Mouse (Mus musculus) hindbrain, embryonic 10.5 days (tissue): Measurements from ENCODE around the gene 6430628N08Rik. TPM values are rescaled to one million over a fixed set of nuclear protein-coding genes. Genes with fewer than 3 reads are reported as not detected.

ENCODE experiments used
- DNase-seq: peaks from one replicate; pipeline ENCODE4 v3.0.0-alpha.2; 2017; ENCODE audit warnings: low spot score
- H3K27ac ChIP-seq: fragments of 300-500 bp; sonication (generic); 2 replicates; pipeline ENCODE4 v1.5.1; 2016; ENCODE audit warnings: mild to moderate bottlenecking, moderate library complexity
- H3K27me3 ChIP-seq: fragments of 300-500 bp; sonication (generic); 2 replicates; pipeline ENCODE4 v1.6.1; 2016; ENCODE audit warnings: mild to moderate bottlenecking; ENCODE audit not compliant: poor library complexity, insufficient read depth, severe bottlenecking
- H3K36me3 ChIP-seq: fragments of 300-500 bp; sonication (generic); 2 replicates; pipeline ENCODE4 v1.6.1; 2016; ENCODE audit warnings: mild to moderate bottlenecking, moderate library complexity
- H3K4me1 ChIP-seq: fragments of 300-500 bp; sonication (generic); replicated peaks from 2 replicates; pipeline ENCODE4 v1.6.1; 2016; ENCODE audit warnings: mild to moderate bottlenecking
- H3K4me3 ChIP-seq: fragments of 300-500 bp; sonication (generic); 2 replicates; pipeline ENCODE4 v1.5.1; 2016; ENCODE audit warnings: mild to moderate bottlenecking, moderate library complexity
- H3K9me3 ChIP-seq: fragments of 300-500 bp; sonication (generic); 2 replicates; pipeline ENCODE4 v1.6.1; 2016; ENCODE audit warnings: mild to moderate bottlenecking, moderate library complexity
- WGBS: fragments of 180-500 bp; shearing (Covaris S2); methylation state at CpG from one replicate; pipeline ENCODE4 v1.1.7; 2016; 5-methylcytosine and 5-hydroxymethylcytosine counted together
- polyA plus RNA-seq: library from polyadenylated mRNA; unstranded; fragments of >200 nt; fragmentation: Nextera tagmentation; extraction: Ambion mirVana; gene quantifications from 2 replicates; pipeline ENCODE4 v1.2.1, GENCODE M21; 2016

6430628N08Rik gene
- polyA plus RNA-seq, 1 experiment from 2014 or later = not detected

GRCm38 (mm10) chr4:115935835-115936581 lies 45.5 kb downstream of the 6430628N08Rik start:
- peaks cover 47% of the 10 kb centered on the region for H3K4me1 ChIP-seq
- H3K27me3 ChIP-seq = peaks cover 100% of the 10 kb centered on the region
- H3K9me3 ChIP-seq = no peaks in the 10 kb centered on the region
- peak overlapping the region; percentile 36 for H3K4me3 ChIP-seq
- no peak overlapping the region for H3K27ac ChIP-seq
- DNase-seq = peak; percentile 66
- WGBS = under 1% methylated on average over 36 of the region's 36 CpGs
- no peaks in the 10 kb centered on the region for H3K36me3 ChIP-seq

- Histone ChIP-seq H3K27ac (no peak overlapping the region), H3K9me3 (no peaks in the 10 kb centered on the region), H3K4me3 (peak overlapping the region; percentile 36), H3K27me3 (peaks cover 100% of the 10 kb centered on the region), H3K4me1 (peaks cover 46% of the 10 kb centered on the region), H3K36me3 (no peaks in the 10 kb centered on the region)
- no peak for DNase-seq
- under 1% methylated on average over 20 of the region's 20 CpGs for WGBS
Measured at GRCm38 (mm10) chr4:115936646-115937045, 46.2 kb downstream of the 6430628N08Rik start.

GRCm38 (mm10) chr4:115937061-115937976 lies 46.9 kb downstream of the 6430628N08Rik start:
- H3K4me3 ChIP-seq = peak overlapping the region; percentile 36
- H3K27me3 ChIP-seq = peaks cover 100% of the 10 kb centered on the region
- DNase-seq = peak; percentile 49
- H3K9me3 ChIP-seq = no peaks in the 10 kb centered on the region
- no peak overlapping the region for H3K27ac ChIP-seq
- no peaks in the 10 kb centered on the region for H3K36me3 ChIP-seq
- peaks cover 44% of the 10 kb centered on the region for H3K4me1 ChIP-seq
- 3% methylated on average over 19 of the region's 19 CpGs for WGBS

GRCm38 (mm10) chr4:115938276-115939160 lies 48.1 kb downstream of the 6430628N08Rik start:
- H3K4me1 ChIP-seq = peaks cover 47% of the 10 kb centered on the region
- peak; percentile 70 for DNase-seq
- H3K9me3 ChIP-seq = no peaks in the 10 kb centered on the region
- 0 out of 2 replicates have a peak overlapping the region, but pooled peaks have one; percentile 3 for H3K27ac ChIP-seq
- peak overlapping the region; percentile 61 for H3K4me3 ChIP-seq
- H3K36me3 ChIP-seq = no peaks in the 10 kb centered on the region
- WGBS = under 1% methylated on average over 37 of the region's 37 CpGs
- H3K27me3 ChIP-seq = peaks cover 100% of the 10 kb centered on the region

GRCm38 (mm10) chr4:115939295-115940102 lies 49.0 kb downstream of the 6430628N08Rik start, which contains the start of gene Dmbx1:
Gene Dmbx1, minus strand, starts transcription at chr4:115939926.
- Histone ChIP-seq H3K27ac (peak within 1 kb of the TSS; percentile 66), H3K4me1 (peaks cover 56% of the 10 kb centered on the region), H3K4me3 (peak within 1 kb of the TSS; percentile 61), H3K27me3 (peaks cover 100% of the 10 kb centered on the region), H3K36me3 (no peaks in the 10 kb centered on the region), H3K9me3 (no peaks in the 10 kb centered on the region)
- peak; percentile 82 for DNase-seq
- under 1% methylated on average over 71 of the region's 71 CpGs for WGBS

- DNase-seq = no peak
- Histone ChIP-seq H3K27ac (no peak overlapping the region), H3K27me3 (peaks cover 100% of the 10 kb centered on the region), H3K9me3 (no peaks in the 10 kb centered on the region), H3K36me3 (no peaks in the 10 kb centered on the region), H3K4me3 (no peak overlapping the region), H3K4me1 (peaks cover 47% of the 10 kb centered on the region)
- 3% methylated on average over 3 of the region's 3 CpGs for WGBS
Measured at GRCm38 (mm10) chr4:115940681-115941080, 50.2 kb downstream of the 6430628N08Rik start.

GRCm38 (mm10) chr4:115941242-115941820 lies 50.9 kb downstream of the 6430628N08Rik start:
- no peaks in the 10 kb centered on the region for H3K36me3 ChIP-seq
- no peaks in the 10 kb centered on the region for H3K9me3 ChIP-seq
- no peak for DNase-seq
- H3K4me1 ChIP-seq = peaks cover 40% of the 10 kb centered on the region
- no peak overlapping the region for H3K27ac ChIP-seq
- H3K4me3 ChIP-seq = no peak overlapping the region
- WGBS = under 1% methylated on average over 9 of the region's 9 CpGs
- H3K27me3 ChIP-seq = peaks cover 100% of the 10 kb centered on the region

GRCm38 (mm10) chr4:115943669-115944314 lies 53.3 kb downstream of the 6430628N08Rik start:
- Histone ChIP-seq H3K4me1 (peaks cover 29% of the 10 kb centered on the region), H3K4me3 (peak overlapping the region; percentile 48), H3K9me3 (no peaks in the 10 kb centered on the region), H3K27me3 (peaks cover 100% of the 10 kb centered on the region), H3K36me3 (no peaks in the 10 kb centered on the region), H3K27ac (peak overlapping the region; percentile 56)
- peak; percentile 48 for DNase-seq
- WGBS = 1% methylated on average over 41 of the region's 41 CpGs

Other genes starting within 250 kb of the 6430628N08Rik start
- 0.35 TPM in 1 of 2 replicates, not detected in the other for gene Cyp4b1, start 242.9 kb upstream of the 6430628N08Rik start, polyA plus RNA-seq
- gene Efcab14, start 152.9 kb upstream of the 6430628N08Rik start, polyA plus RNA-seq = 31.0 and 33.7 TPM in 2 replicates
- gene Tex38, start 109.6 kb upstream of the 6430628N08Rik start, polyA plus RNA-seq = 0.20 TPM in 1 of 2 replicates, not detected in the other
- gene Atpaf1, start 105.9 kb upstream of the 6430628N08Rik start, polyA plus RNA-seq = 38.3 and 49.9 TPM in 2 replicates
- gene Mob3c, start 62.6 kb upstream of the 6430628N08Rik start, polyA plus RNA-seq = 3.8 and 6.2 TPM in 2 replicates
- gene Mknk1, start 51.5 kb upstream of the 6430628N08Rik start, polyA plus RNA-seq = 26.0 and 30.7 TPM in 2 replicates
- gene Kncn, start 6.3 kb upstream of the 6430628N08Rik start, polyA plus RNA-seq = not detected in 2 replicates
- gene Dmbx1, start 49.3 kb downstream of the 6430628N08Rik start, polyA plus RNA-seq = 3.2 and 4.0 TPM in 2 replicates
- 2.6 and 4.4 TPM in 2 replicates for gene Faah, start 127.3 kb downstream of the 6430628N08Rik start, polyA plus RNA-seq
- gene Nsun4, start 163.2 kb downstream of the 6430628N08Rik start, polyA plus RNA-seq = 18.0 and 19.6 TPM in 2 replicates
- gene Uqcrh, start 184.4 kb downstream of the 6430628N08Rik start, polyA plus RNA-seq = 453 and 461 TPM in 2 replicates
- 68.2 and 78.6 TPM in 2 replicates for gene Lrrc41, start 184.6 kb downstream of the 6430628N08Rik start, polyA plus RNA-seq
- gene Rad54l, start 233.0 kb downstream of the 6430628N08Rik start, polyA plus RNA-seq = 57.3 and 75.4 TPM in 2 replicates
- gene Pomgnt1, start 233.2 kb downstream of the 6430628N08Rik start, polyA plus RNA-seq = 51.9 and 55.0 TPM in 2 replicates